Mouse (Mus musculus): ENCODE measurements around the gene Leng9. TPM values are rescaled to one million over a fixed set of nuclear protein-coding genes. Genes with fewer than 3 reads are reported as not detected.

Gene Leng9
- polyA plus RNA-seq, 1 experiment from 2014 or later, result 4.3 TPM

DNA sequence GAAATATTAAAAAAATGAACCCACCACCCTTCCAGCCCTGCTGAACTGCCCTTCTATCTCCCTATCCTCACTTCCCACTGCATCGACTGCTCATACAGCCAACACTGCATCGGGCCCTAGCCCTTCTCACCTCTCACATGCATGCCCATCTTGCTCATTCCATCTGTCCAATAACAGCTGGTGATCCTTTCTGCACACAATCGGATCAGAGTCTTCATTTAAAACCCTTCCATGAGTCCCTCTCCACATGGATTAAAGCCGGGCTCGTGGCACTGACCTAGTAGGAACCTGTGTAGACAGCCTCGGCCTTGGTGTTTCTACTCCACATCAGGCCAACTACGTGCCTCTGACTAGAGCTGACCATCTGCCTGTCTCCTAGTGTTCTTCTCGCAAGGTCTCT lies 18.2 kb downstream of the Leng9 start:
- DNase-seq (ENCODE audit: low spot score) (no peak), ATAC-seq (ENCODE audit: low read depth) (no peak)
- peak overlapping the region; percentile 38; the same call in 1 of the 2 replicates for H3K9ac ChIP-seq (ENCODE audit: low read depth, low read length)
- H3K4me2 ChIP-seq (ENCODE audit: low read depth, low read length), result no peak overlapping the region
- H3K4me1 ChIP-seq (ENCODE audit: control insufficient read depth, insufficient read depth, low read length), result no peaks in the 10 kb centered on the region
- no peak overlapping the region for H3K27ac ChIP-seq (replicated peaks; ENCODE audit: low read depth, low read length)
- 88% methylated on average over 8 of the region's 8 CpGs for WGBS
- no peaks in the 10 kb centered on the region for H3K27me3 ChIP-seq (replicated peaks; ENCODE audit: control insufficient read depth, insufficient read depth, low read length)
- H3K9me3 ChIP-seq (ENCODE audit: control insufficient read depth, low read length), result no peaks in the 10 kb centered on the region
- H3K4me3 ChIP-seq (ENCODE audit: low read depth, low read length), result no peak overlapping the region
- H3K36me3 ChIP-seq (ENCODE audit: control insufficient read depth, insufficient read depth, low read length), result no peaks in the 10 kb centered on the region

DNA sequence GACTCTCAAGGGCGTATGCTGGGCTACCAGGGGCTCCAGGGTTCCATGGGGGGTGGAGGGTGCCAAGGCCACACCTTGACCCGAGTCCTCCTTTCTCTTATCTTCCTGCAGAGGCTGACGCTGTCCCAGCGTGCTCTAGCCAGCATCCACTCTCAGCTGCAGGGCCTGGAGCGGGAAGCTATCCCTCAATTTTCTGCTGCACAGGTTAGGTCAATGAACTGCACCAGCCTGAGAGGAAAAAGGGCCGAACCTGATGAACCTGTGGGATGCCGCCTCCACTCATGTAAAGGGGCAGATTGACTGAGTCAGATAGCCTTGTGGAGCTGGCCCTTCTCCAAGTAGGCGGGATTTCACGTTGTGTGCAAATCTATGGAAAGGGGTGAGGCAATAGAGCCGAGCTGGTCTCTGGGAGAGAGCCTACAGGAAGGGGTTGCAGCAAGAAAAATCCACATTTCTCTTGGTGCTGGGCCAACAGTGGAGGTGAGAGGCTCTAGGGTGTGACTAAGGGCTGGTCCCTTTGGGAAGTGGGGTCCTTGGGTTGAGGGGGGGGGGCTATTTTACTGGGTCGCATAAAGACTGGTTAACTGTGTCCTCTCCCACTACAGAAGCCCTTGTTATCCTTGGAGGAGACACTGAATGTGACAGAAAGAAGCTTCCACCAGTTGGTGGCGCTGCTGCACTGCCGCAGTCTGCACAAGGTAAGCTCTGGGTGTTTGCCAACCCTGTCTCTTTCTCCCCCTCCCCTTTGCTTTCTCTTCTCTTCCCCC lies 19.3 kb downstream of the Leng9 start:
- H3K27me3 ChIP-seq (replicated peaks; ENCODE audit: control insufficient read depth, insufficient read depth, low read length), result no peaks in the 10 kb centered on the region
- no peaks in the 10 kb centered on the region for H3K36me3 ChIP-seq (ENCODE audit: control insufficient read depth, insufficient read depth, low read length)
- 0 out of 2 replicates have a peak overlapping the region, but pooled peaks have one; percentile 15 for H3K4me2 ChIP-seq (ENCODE audit: low read depth, low read length)
- no peaks in the 10 kb centered on the region for H3K4me1 ChIP-seq (ENCODE audit: control insufficient read depth, insufficient read depth, low read length)
- ATAC-seq (ENCODE audit: low read depth) (peak; percentile 66), DNase-seq (ENCODE audit: low spot score) (peak; percentile 91)
- peak overlapping the region; percentile 38 for H3K9ac ChIP-seq (ENCODE audit: low read depth, low read length)
- no peak overlapping the region for H3K27ac ChIP-seq (replicated peaks; ENCODE audit: low read depth, low read length)
- no peaks in the 10 kb centered on the region for H3K9me3 ChIP-seq (ENCODE audit: control insufficient read depth, low read length)
- H3K4me3 ChIP-seq (ENCODE audit: low read depth, low read length), result no peak overlapping the region
- 35% methylated on average over 13 of the region's 13 CpGs for WGBS

DNA sequence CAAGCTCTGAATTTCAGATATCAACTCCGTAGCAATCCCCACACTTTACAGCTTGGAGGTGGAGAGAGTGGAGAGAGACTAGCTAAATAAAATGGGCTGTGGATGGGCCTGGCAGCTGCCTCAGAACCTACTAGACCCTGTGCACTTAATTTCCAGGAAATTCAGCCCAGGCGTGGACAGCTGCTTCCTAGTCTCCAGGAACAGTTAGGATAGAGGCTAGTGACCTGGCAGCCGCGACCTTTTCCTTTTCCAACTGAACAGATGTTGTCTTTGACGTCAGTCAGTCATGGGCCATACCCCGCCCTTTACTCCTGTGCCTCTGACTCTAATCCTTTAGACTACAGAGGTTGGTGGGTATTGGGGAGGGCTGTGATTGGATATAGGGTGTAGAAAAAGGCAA lies 21.3 kb downstream of the Leng9 start:
- DNase-seq (ENCODE audit: low spot score) (no peak), ATAC-seq (ENCODE audit: low read depth) (no peak)
- Histone ChIP-seq H3K4me3 (ENCODE audit: low read depth, low read length) (no peak overlapping the region), H3K9me3 (ENCODE audit: control insufficient read depth, low read length) (no peaks in the 10 kb centered on the region), H3K36me3 (ENCODE audit: control insufficient read depth, insufficient read depth, low read length) (no peaks in the 10 kb centered on the region), H3K27ac (replicated peaks; ENCODE audit: low read depth, low read length) (no peak overlapping the region), H3K27me3 (replicated peaks; ENCODE audit: control insufficient read depth, insufficient read depth, low read length) (no peaks in the 10 kb centered on the region), H3K4me2 (ENCODE audit: low read depth, low read length) (no peak overlapping the region), H3K9ac (ENCODE audit: low read depth, low read length) (peak overlapping the region; percentile 30; the same call in 1 of the 2 replicates), H3K4me1 (ENCODE audit: control insufficient read depth, insufficient read depth, low read length) (peaks cover 4% of the 10 kb centered on the region; the same call in 1 of the 2 replicates)
- WGBS, result 56% methylated on average over 6 of the region's 6 CpGs

DNA sequence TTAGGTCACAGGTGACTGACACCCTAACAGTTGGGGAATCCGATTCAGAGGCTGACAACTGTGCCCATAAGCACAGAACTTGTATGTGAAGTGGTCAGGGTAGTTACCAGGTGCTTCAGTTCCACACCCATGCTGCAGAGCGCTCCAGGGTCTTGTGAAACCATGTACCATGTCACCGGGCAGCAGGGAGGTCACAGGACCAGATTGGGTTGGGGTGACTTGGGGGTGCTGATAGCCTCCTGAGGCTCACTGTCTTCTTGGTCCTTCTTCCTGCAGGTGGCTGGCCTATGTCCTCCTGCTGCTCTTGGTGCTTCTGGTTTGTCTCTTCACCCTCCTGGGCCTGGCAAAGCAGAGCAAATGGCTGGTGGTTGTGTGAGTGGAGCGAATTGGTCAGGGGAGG lies 22.3 kb downstream of the Leng9 start:
- no peak for DNase-seq (ENCODE audit: low spot score)
- no peak for ATAC-seq (ENCODE audit: low read depth)
- H3K4me3 ChIP-seq (ENCODE audit: low read depth, low read length), result no peak overlapping the region
- no peak overlapping the region for H3K27ac ChIP-seq (replicated peaks; ENCODE audit: low read depth, low read length)
- H3K4me1 ChIP-seq (ENCODE audit: control insufficient read depth, insufficient read depth, low read length), result peaks cover 7% of the 10 kb centered on the region; the same call in 1 of the 2 replicates
- 80% methylated on average over 4 of the region's 4 CpGs for WGBS
- H3K4me2 ChIP-seq (ENCODE audit: low read depth, low read length), result no peak overlapping the region
- H3K27me3 ChIP-seq (replicated peaks; ENCODE audit: control insufficient read depth, insufficient read depth, low read length), result no peaks in the 10 kb centered on the region
- no peaks in the 10 kb centered on the region for H3K9me3 ChIP-seq (ENCODE audit: control insufficient read depth, low read length)
- no peak overlapping the region for H3K9ac ChIP-seq (ENCODE audit: low read depth, low read length)
- H3K36me3 ChIP-seq (ENCODE audit: control insufficient read depth, insufficient read depth, low read length), result no peaks in the 10 kb centered on the region

DNA sequence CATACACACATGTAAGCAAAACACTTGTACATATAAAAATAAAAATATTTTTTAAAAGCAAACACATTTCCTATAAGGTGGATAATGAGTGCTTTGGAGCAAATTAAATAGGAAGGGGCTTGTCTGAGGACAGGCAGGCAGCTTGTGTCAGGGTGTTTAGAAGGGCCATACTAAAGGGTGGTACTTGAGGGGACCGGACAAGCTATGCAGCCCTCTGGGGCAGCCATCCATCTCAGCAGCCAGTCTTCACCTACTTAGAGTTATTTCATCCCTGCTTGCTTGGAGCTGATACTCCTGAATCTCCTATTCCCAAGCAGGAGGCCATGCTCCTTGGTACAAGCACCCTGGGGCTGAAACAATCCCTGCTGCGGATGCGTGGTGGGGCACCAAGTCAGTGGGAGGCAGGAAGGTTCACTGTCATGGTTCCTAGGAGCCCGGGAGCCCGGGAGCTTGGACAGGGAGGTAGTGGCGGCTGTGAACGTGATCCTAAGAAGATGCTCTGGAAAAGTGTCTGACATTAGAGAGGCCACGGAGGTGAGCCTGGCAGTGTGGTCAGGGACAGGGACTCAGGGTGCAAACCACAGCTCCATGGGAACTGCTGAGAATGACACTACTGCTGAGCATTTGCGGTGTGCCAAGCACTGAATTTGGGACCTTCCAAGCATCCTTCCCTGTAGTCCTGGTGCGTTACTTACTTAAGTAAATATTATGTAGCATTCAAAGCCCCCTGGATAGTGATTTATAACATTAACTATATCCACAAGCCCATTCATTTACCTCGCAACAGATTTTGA lies 23.0 kb downstream of the Leng9 start:
- Histone ChIP-seq H3K27ac (replicated peaks; ENCODE audit: low read depth, low read length) (no peak overlapping the region), H3K4me1 (ENCODE audit: control insufficient read depth, insufficient read depth, low read length) (peaks cover 7% of the 10 kb centered on the region; the same call in 1 of the 2 replicates), H3K36me3 (ENCODE audit: control insufficient read depth, insufficient read depth, low read length) (no peaks in the 10 kb centered on the region), H3K27me3 (replicated peaks; ENCODE audit: control insufficient read depth, insufficient read depth, low read length) (no peaks in the 10 kb centered on the region), H3K9me3 (ENCODE audit: control insufficient read depth, low read length) (no peaks in the 10 kb centered on the region), H3K4me3 (ENCODE audit: low read depth, low read length) (no peak overlapping the region), H3K9ac (ENCODE audit: low read depth, low read length) (no peak overlapping the region), H3K4me2 (ENCODE audit: low read depth, low read length) (no peak overlapping the region)
- DNase-seq (ENCODE audit: low spot score) (no peak), ATAC-seq (ENCODE audit: low read depth) (no peak)
- 83% methylated on average over 11 of the region's 11 CpGs for WGBS

DNA sequence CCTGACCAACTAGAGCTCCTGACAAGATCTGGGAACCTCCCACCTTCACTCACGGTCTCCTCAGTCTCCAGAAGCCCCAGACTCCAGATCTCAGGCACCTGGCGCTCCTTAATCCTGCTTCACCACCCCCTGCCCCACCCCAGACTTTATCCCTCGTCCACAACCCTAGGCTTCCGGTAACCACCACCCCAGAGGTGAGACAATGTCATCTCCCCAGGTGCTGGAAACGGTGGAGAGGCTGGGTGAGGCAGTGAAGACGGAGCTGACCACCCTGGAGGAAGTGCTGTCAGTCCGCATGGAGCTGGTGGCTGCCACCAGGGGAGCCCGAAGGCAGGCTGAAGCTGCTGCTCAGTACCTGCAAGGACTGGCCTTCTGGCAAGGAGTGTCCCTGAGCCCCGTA lies 24.9 kb downstream of the Leng9 start:
- Histone ChIP-seq H3K9ac (ENCODE audit: low read depth, low read length) (no peak overlapping the region), H3K9me3 (ENCODE audit: control insufficient read depth, low read length) (no peaks in the 10 kb centered on the region), H3K27me3 (replicated peaks; ENCODE audit: control insufficient read depth, insufficient read depth, low read length) (peaks cover 6% of the 10 kb centered on the region), H3K4me2 (ENCODE audit: low read depth, low read length) (no peak overlapping the region), H3K4me1 (ENCODE audit: control insufficient read depth, insufficient read depth, low read length) (peaks cover 7% of the 10 kb centered on the region; the same call in 1 of the 2 replicates), H3K27ac (replicated peaks; ENCODE audit: low read depth, low read length) (no peak overlapping the region), H3K4me3 (ENCODE audit: low read depth, low read length) (no peak overlapping the region), H3K36me3 (ENCODE audit: control insufficient read depth, insufficient read depth, low read length) (no peaks in the 10 kb centered on the region)
- no peak for DNase-seq (ENCODE audit: low spot score)
- 18% methylated on average over 9 of the region's 9 CpGs for WGBS
- no peak for ATAC-seq (ENCODE audit: low read depth)

DNA sequence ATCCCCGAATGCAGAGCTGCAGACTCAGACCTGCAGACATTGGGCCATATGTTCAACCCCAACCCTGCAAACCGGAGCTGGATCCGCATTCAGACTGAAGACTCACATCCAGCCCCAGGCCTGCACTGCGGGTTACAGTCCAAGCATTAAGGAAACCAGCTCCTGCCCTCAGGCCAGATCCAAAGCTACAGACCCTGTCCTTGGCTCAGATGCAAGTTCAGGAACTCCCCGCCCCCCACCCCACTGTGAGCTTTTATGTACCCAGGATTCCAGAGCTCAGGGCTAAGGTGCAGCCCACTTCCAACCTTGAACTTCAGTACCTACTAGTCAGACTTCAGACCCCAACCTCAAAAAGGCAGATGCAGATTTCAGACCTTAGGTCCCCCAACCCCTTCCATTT lies 25.3 kb downstream of the Leng9 start:
- Histone ChIP-seq H3K9ac (ENCODE audit: low read depth, low read length) (no peak overlapping the region), H3K27ac (replicated peaks; ENCODE audit: low read depth, low read length) (no peak overlapping the region), H3K4me2 (ENCODE audit: low read depth, low read length) (peak overlapping the region; percentile 46), H3K9me3 (ENCODE audit: control insufficient read depth, low read length) (no peaks in the 10 kb centered on the region), H3K4me3 (ENCODE audit: low read depth, low read length) (peak overlapping the region; percentile 18; the same call in 1 of the 2 replicates), H3K36me3 (ENCODE audit: control insufficient read depth, insufficient read depth, low read length) (no peaks in the 10 kb centered on the region), H3K4me1 (ENCODE audit: control insufficient read depth, insufficient read depth, low read length) (peaks cover 7% of the 10 kb centered on the region; the same call in 1 of the 2 replicates), H3K27me3 (replicated peaks; ENCODE audit: control insufficient read depth, insufficient read depth, low read length) (peaks cover 6% of the 10 kb centered on the region)
- ATAC-seq (ENCODE audit: low read depth) (no peak), DNase-seq (ENCODE audit: low spot score) (no peak)
- WGBS, result 8% methylated on average over 5 of the region's 5 CpGs

DNA sequence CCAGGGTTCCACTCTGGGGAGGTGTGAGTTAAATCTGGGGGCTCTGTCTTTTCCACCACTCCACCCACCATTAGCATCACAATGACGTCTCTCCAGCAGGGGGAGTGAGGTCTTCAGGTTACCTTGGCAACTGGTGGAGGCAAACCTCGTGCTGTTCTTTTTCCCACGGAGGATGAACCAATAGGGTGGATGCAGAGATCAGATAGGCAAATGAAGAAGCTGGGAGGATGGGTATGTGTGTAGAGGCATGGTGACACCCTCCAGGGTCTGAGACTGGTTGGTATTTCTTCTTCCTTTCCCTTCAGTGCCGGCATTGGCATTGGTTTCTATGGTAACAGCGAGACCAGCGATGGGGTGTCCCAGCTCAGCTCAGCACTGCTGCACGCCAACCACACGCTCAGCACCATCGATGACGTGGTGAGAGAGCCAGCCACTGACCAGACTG lies 25.8 kb downstream of the Leng9 start:
- peak overlapping the region; percentile 46 for H3K4me2 ChIP-seq (ENCODE audit: low read depth, low read length)
- H3K27me3 ChIP-seq (replicated peaks; ENCODE audit: control insufficient read depth, insufficient read depth, low read length), result peaks cover 11% of the 10 kb centered on the region
- peak overlapping the region; percentile 18 for H3K4me3 ChIP-seq (ENCODE audit: low read depth, low read length)
- peaks cover 11% of the 10 kb centered on the region; the same call in 1 of the 2 replicates for H3K4me1 ChIP-seq (ENCODE audit: control insufficient read depth, insufficient read depth, low read length)
- 0 out of 2 replicates have a peak overlapping the region, but pooled peaks have one; percentile 0 for H3K27ac ChIP-seq (replicated peaks; ENCODE audit: low read depth, low read length)
- H3K36me3 ChIP-seq (ENCODE audit: control insufficient read depth, insufficient read depth, low read length), result no peaks in the 10 kb centered on the region
- WGBS, result 1% methylated on average over 10 of the region's 10 CpGs
- no peak overlapping the region for H3K9ac ChIP-seq (ENCODE audit: low read depth, low read length)
- DNase-seq (ENCODE audit: low spot score), result peak; percentile 89
- no peaks in the 10 kb centered on the region for H3K9me3 ChIP-seq (ENCODE audit: control insufficient read depth, low read length)
- peak; percentile 74 for ATAC-seq (ENCODE audit: low read depth)
